Mouse (Mus musculus) embryonic facial prominence, embryonic 14.5 days (tissue): ENCODE results near the gene Taar7f. TPM values are rescaled to one million over a fixed set of nuclear protein-coding genes. Genes with fewer than 3 reads are reported as not detected.
"Not testable (repeated sequence)": the region's sequence is repeated elsewhere in the genome, so short reads cannot be mapped to it uniquely, and the experiment has no call there.

Experiments used
- ATAC-seq: fragments of 200-750 bp; cut with Nextera tagmentation; 2 replicates; pipeline ENCODE4 v1.8.0; 2017; ENCODE audit warnings: low read depth, moderate number of reproducible peaks, moderate TSS enrichment
- DNase-seq: peaks from one replicate; pipeline ENCODE4 v3.0.0-alpha.2; 2015; ENCODE audit warnings: low spot score
- H3K27ac ChIP-seq: fragments of 300-500 bp; sonication (generic); replicated peaks from 2 replicates; pipeline ENCODE4 v1.5.1; 2014; ENCODE audit warnings: low read depth, mild to moderate bottlenecking, low read length, moderate library complexity
- H3K27me3 ChIP-seq: fragments of 300-500 bp; sonication (generic); replicated peaks from 2 replicates; pipeline ENCODE4 v1.6.1; 2014; ENCODE audit warnings: low read length; ENCODE audit not compliant: control insufficient read depth, insufficient read depth
- H3K36me3 ChIP-seq: fragments of 300-500 bp; sonication (generic); 2 replicates; pipeline ENCODE4 v1.6.1; 2014; ENCODE audit warnings: low read length, mixed read lengths; ENCODE audit not compliant: control insufficient read depth, insufficient read depth
- H3K4me1 ChIP-seq: fragments of 300-500 bp; sonication (generic); 2 replicates; pipeline ENCODE4 v1.6.1; 2014; ENCODE audit warnings: antibody characterized with exemption, low read length; ENCODE audit not compliant: control insufficient read depth, insufficient read depth
- H3K4me2 ChIP-seq: fragments of 300-500 bp; sonication (generic); 2 replicates; pipeline ENCODE4 v1.6.1; 2014; ENCODE audit warnings: low read depth, mild to moderate bottlenecking, low read length, moderate library complexity, mixed read lengths
- H3K4me3 ChIP-seq: fragments of 300-500 bp; sonication (generic); 2 replicates; pipeline ENCODE4 v1.5.1; 2014; ENCODE audit warnings: low read depth, mild to moderate bottlenecking, low read length
- H3K9ac ChIP-seq: fragments of 300-500 bp; sonication (generic); 2 replicates; pipeline ENCODE4 v1.6.1; 2014; ENCODE audit warnings: low read depth, mild to moderate bottlenecking, low read length, moderate library complexity, mixed read lengths
- H3K9me3 ChIP-seq: fragments of 300-500 bp; sonication (generic); 2 replicates; pipeline ENCODE4 v1.6.1; 2016; ENCODE audit warnings: low read length; ENCODE audit not compliant: control insufficient read depth
- WGBS: fragments of 180-500 bp; shearing (Covaris S2); extraction: QIAGEN DNeasy Blood & Tissue Kit; methylation state at CpG from one replicate; pipeline ENCODE4 v1.1.7; 2014; 5-methylcytosine and 5-hydroxymethylcytosine counted together
- polyA plus RNA-seq: library from polyadenylated mRNA; unstranded; fragments of >200 nt; fragmentation: Nextera tagmentation; extraction: Ambion mirVana; gene quantifications from 2 replicates; pipeline ENCODE4 v1.2.1, GENCODE M21; 2014

Gene Taar7f
- polyA plus RNA-seq, 1 experiment from 2014 or later = not detected

GRCm38 (mm10) chr10:24097010-24097409 lies 47.7 kb downstream of the Taar7f start:
- not testable (repeated sequence) for H3K4me1 ChIP-seq, H3K36me3 ChIP-seq, H3K27me3 ChIP-seq, H3K9ac ChIP-seq, H3K4me3 ChIP-seq, H3K27ac ChIP-seq, ATAC-seq, DNase-seq, H3K9me3 ChIP-seq, H3K4me2 ChIP-seq
- whole genome bisulfite sequencing = 30% methylated on average over 2 of the region's 2 CpGs

Other genes starting within 250 kb of the Taar7f start
- gene Vnn3, start 198.0 kb upstream of the Taar7f start, polyA plus RNA-seq = 0.13 and 0.14 TPM in 2 replicates
- 1.1 and 1.2 TPM in 2 replicates for gene Vnn1, start 154.8 kb upstream of the Taar7f start, polyA plus RNA-seq
- gene Taar1, start 129.2 kb upstream of the Taar7f start, polyA plus RNA-seq = not detected in 2 replicates
- 0.21 TPM in 1 of 2 replicates, not detected in the other for gene Taar2, start 110.9 kb upstream of the Taar7f start, polyA plus RNA-seq
- gene Taar3, start 100.0 kb upstream of the Taar7f start, polyA plus RNA-seq = not detected in 2 replicates
- gene Taar4, start 89.0 kb upstream of the Taar7f start, polyA plus RNA-seq = not detected in 2 replicates
- not detected in 2 replicates for gene Taar5, start 78.8 kb upstream of the Taar7f start, polyA plus RNA-seq
- gene Taar6, start 63.9 kb upstream of the Taar7f start, polyA plus RNA-seq = not detected in 2 replicates
- gene Taar7a, start 56.0 kb upstream of the Taar7f start, polyA plus RNA-seq = not detected in 2 replicates
- not detected in 2 replicates for gene Taar7b, start 49.6 kb upstream of the Taar7f start, polyA plus RNA-seq
- gene Taar7d, start 22.3 kb upstream of the Taar7f start, polyA plus RNA-seq = not detected in 2 replicates
- gene Taar7e, start 11.9 kb upstream of the Taar7f start, polyA plus RNA-seq = not detected in 2 replicates
- gene Taar8a, start 27.0 kb downstream of the Taar7f start, polyA plus RNA-seq = not detected in 2 replicates
- not detected in 2 replicates for gene Taar8b, start 42.8 kb downstream of the Taar7f start, polyA plus RNA-seq
- gene Taar8c, start 52.4 kb downstream of the Taar7f start, polyA plus RNA-seq = not detected in 2 replicates
- not detected in 2 replicates for gene Taar9, start 60.0 kb downstream of the Taar7f start, polyA plus RNA-seq
- gene Stx7, start 99.8 kb downstream of the Taar7f start, polyA plus RNA-seq = 86.9 and 93.9 TPM in 2 replicates
- gene Moxd1, start 174.0 kb downstream of the Taar7f start, polyA plus RNA-seq = 19.8 and 21.7 TPM in 2 replicates